Mouse (Mus musculus): ENCODE data around the gene Tmem208. TPM values are rescaled to one million over a fixed set of nuclear protein-coding genes. Genes with fewer than 3 reads are reported as not detected.

The Tmem208 gene
- polyA plus RNA-seq, 1 experiment from 2014 or later, result 141 TPM

GRCm38 (mm10) chr8:105359646-105360045 lies 33.5 kb downstream of the Tmem208 start:
- Histone ChIP-seq H3K9me3 (ENCODE audit: low read length) (no peaks in the 10 kb centered on the region), H3K4me1 (ENCODE audit: insufficient read depth, low read depth, low read length) (no peaks in the 10 kb centered on the region), H3K27ac (ENCODE audit: low read length) (no peak overlapping the region), H3K9ac (replicated peaks; ENCODE audit: low read depth) (no peak overlapping the region), H3K27me3 (replicated peaks; ENCODE audit: insufficient read depth, low read length) (no peaks in the 10 kb centered on the region), H3K4me2 (replicated peaks; ENCODE audit: low read depth, low read length) (no peak overlapping the region), H3K36me3 (ENCODE audit: insufficient read depth, low read length) (no peaks in the 10 kb centered on the region), H3K4me3 (ENCODE audit: low read depth, low read length) (no peak overlapping the region)
- DNase-seq (ENCODE audit: low spot score) (peak; percentile 80), ATAC-seq (peak; percentile 72)
- TF ChIP-seq CTCF (IDR thresholded peaks at IDR 0.05), result peak; percentile 74
- TF ChIP-seq EP300 (IDR thresholded peaks at IDR 0.05), result no peak
- WGBS, result 47% methylated on average over 4 of the region's 4 CpGs

- 35% methylated on average over 12 of the region's 12 CpGs for WGBS
- Histone ChIP-seq H3K4me2 (replicated peaks; ENCODE audit: low read depth, low read length) (no peak overlapping the region), H3K36me3 (ENCODE audit: insufficient read depth, low read length) (no peaks in the 10 kb centered on the region), H3K27me3 (replicated peaks; ENCODE audit: insufficient read depth, low read length) (no peaks in the 10 kb centered on the region), H3K9ac (replicated peaks; ENCODE audit: low read depth) (no peak overlapping the region), H3K4me3 (ENCODE audit: low read depth, low read length) (no peak overlapping the region), H3K27ac (ENCODE audit: low read length) (no peak overlapping the region), H3K4me1 (ENCODE audit: insufficient read depth, low read depth, low read length) (no peaks in the 10 kb centered on the region), H3K9me3 (ENCODE audit: low read length) (no peaks in the 10 kb centered on the region)
- TF ChIP-seq CTCF (IDR thresholded peaks at IDR 0.05) (no peak), EP300 (IDR thresholded peaks at IDR 0.05) (no peak)
- ATAC-seq, result no peak
- peak; percentile 44 for DNase-seq (ENCODE audit: low spot score)
Measured at GRCm38 (mm10) chr8:105361751-105362702, 35.9 kb downstream of the Tmem208 start.

- Histone ChIP-seq H3K36me3 (ENCODE audit: insufficient read depth, low read length) (no peaks in the 10 kb centered on the region), H3K9ac (replicated peaks; ENCODE audit: low read depth) (no peak overlapping the region), H3K27me3 (replicated peaks; ENCODE audit: insufficient read depth, low read length) (no peaks in the 10 kb centered on the region), H3K4me1 (ENCODE audit: insufficient read depth, low read depth, low read length) (no peaks in the 10 kb centered on the region), H3K9me3 (ENCODE audit: low read length) (no peaks in the 10 kb centered on the region), H3K27ac (ENCODE audit: low read length) (no peak overlapping the region), H3K4me2 (replicated peaks; ENCODE audit: low read depth, low read length) (no peak overlapping the region), H3K4me3 (ENCODE audit: low read depth, low read length) (no peak overlapping the region)
- TF ChIP-seq CTCF (IDR thresholded peaks at IDR 0.05), result peak; percentile 71
- no peak for TF ChIP-seq EP300 (IDR thresholded peaks at IDR 0.05)
- WGBS, result 75% methylated on average over 2 of the region's 2 CpGs
- peak; percentile 54 for DNase-seq (ENCODE audit: low spot score)
- ATAC-seq, result no peak
Measured at GRCm38 (mm10) chr8:105367107-105367506, 41.0 kb downstream of the Tmem208 start.

- TF ChIP-seq CTCF (IDR thresholded peaks at IDR 0.05) (no peak), EP300 (IDR thresholded peaks at IDR 0.05) (no peak)
- DNase-seq (ENCODE audit: low spot score), result no peak
- H3K4me1 ChIP-seq (ENCODE audit: insufficient read depth, low read depth, low read length), result no peaks in the 10 kb centered on the region
- H3K4me2 ChIP-seq (replicated peaks; ENCODE audit: low read depth, low read length), result no peak overlapping the region
- 67% methylated on average over 9 of the region's 9 CpGs for WGBS
- no peak overlapping the region for H3K9ac ChIP-seq (replicated peaks; ENCODE audit: low read depth)
- H3K9me3 ChIP-seq (ENCODE audit: low read length), result no peaks in the 10 kb centered on the region
- H3K27me3 ChIP-seq (replicated peaks; ENCODE audit: insufficient read depth, low read length), result no peaks in the 10 kb centered on the region
- H3K4me3 ChIP-seq (ENCODE audit: low read depth, low read length), result no peak overlapping the region
- no peaks in the 10 kb centered on the region for H3K36me3 ChIP-seq (ENCODE audit: insufficient read depth, low read length)
- H3K27ac ChIP-seq (ENCODE audit: low read length), result no peak overlapping the region
- ATAC-seq, result no peak
Measured at GRCm38 (mm10) chr8:105372473-105372872, 46.3 kb downstream of the Tmem208 start.

GRCm38 (mm10) chr8:105373032-105373431 lies 46.9 kb downstream of the Tmem208 start, which contains the start of gene Plekhg4:
Gene Plekhg4 (plus strand): TSS chr8:105373274.
- Histone ChIP-seq H3K36me3 (ENCODE audit: insufficient read depth, low read length) (no peaks in the 10 kb centered on the region), H3K9ac (replicated peaks; ENCODE audit: low read depth) (no peak within 1 kb of the TSS), H3K4me3 (ENCODE audit: low read depth, low read length) (no peak within 1 kb of the TSS), H3K4me2 (replicated peaks; ENCODE audit: low read depth, low read length) (no peak within 1 kb of the TSS), H3K4me1 (ENCODE audit: insufficient read depth, low read depth, low read length) (no peaks in the 10 kb centered on the region), H3K27ac (ENCODE audit: low read length) (no peak within 1 kb of the TSS), H3K27me3 (replicated peaks; ENCODE audit: insufficient read depth, low read length) (no peaks in the 10 kb centered on the region), H3K9me3 (ENCODE audit: low read length) (no peaks in the 10 kb centered on the region)
- TF ChIP-seq EP300 (IDR thresholded peaks at IDR 0.05) (no peak), CTCF (IDR thresholded peaks at IDR 0.05) (no peak)
- 34% methylated on average over 2 of the region's 2 CpGs for WGBS
- DNase-seq (ENCODE audit: low spot score) (no peak), ATAC-seq (no peak)

- 38% methylated on average over 33 of the region's 33 CpGs for WGBS
- Histone ChIP-seq H3K4me2 (replicated peaks; ENCODE audit: low read depth, low read length) (peak overlapping the region; percentile 27; the same call in 1 of the 2 replicates), H3K9ac (replicated peaks; ENCODE audit: low read depth) (no peak overlapping the region), H3K4me1 (ENCODE audit: insufficient read depth, low read depth, low read length) (0 out of 2 replicates have a peak, but pooled peaks cover 3% of the 10 kb centered on the region), H3K4me3 (ENCODE audit: low read depth, low read length) (no peak overlapping the region), H3K9me3 (ENCODE audit: low read length) (no peaks in the 10 kb centered on the region), H3K36me3 (ENCODE audit: insufficient read depth, low read length) (no peaks in the 10 kb centered on the region), H3K27me3 (replicated peaks; ENCODE audit: insufficient read depth, low read length) (no peaks in the 10 kb centered on the region), H3K27ac (ENCODE audit: low read length) (no peak overlapping the region)
- peak; percentile 55 for DNase-seq (ENCODE audit: low spot score)
- TF ChIP-seq CTCF (IDR thresholded peaks at IDR 0.05) (peak; percentile 82), EP300 (IDR thresholded peaks at IDR 0.05) (no peak)
- peak; percentile 70 for ATAC-seq
Measured at GRCm38 (mm10) chr8:105374513-105374966, 48.4 kb downstream of the Tmem208 start.
